Mouse (Mus musculus): ENCODE results near the gene Tcf20. TPM values are rescaled to one million over a fixed set of nuclear protein-coding genes. Genes with fewer than 3 reads are reported as not detected.
A peak's percentile ranks its signal among the peaks of the same experiment; 100 is the strongest.

The Tcf20 gene
- 9.1 and 14.8 TPM in 2 replicates for polyA plus RNA-seq (2012; rRNA removed)

- 2% methylated on average over 20 of the region's 20 CpGs for WGBS
- DNase-seq (ENCODE audit: low read depth, low spot score), result peak; percentile 45
These were observed at the start of gene Tcf20 for GRCm38 (mm10) chr15:82987732-82988112. Gene Tcf20, minus strand, starts transcription at chr15:82987872.

DNA sequence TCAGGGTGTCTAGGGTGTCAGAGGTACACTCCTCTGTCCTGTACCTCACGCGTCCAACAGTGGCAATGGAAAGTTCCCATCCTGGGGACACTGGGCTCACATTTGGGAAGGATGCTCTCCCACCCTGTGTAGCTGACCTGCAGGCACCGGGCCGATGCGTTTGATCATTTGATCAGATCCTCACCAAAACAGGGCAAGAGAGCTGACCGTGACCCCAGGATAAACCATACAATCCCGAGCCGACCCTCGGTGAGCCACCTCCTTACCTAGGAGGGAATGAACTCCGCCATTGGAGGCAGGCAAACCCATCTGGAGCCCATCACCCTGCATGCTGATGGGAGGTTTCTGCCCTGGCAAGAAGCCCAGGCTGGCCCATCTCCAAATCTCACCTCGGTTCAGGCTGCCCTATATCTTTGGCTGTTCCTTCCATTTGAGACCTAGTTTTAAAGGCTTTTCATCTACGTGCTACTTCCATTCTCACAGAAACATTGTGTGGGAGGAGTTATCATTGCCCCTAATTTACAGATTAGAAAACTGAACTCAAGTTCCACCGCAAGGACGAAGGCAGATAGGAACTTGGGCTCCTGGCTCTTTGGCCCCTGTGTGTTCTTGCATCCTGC is 49.3 kb upstream of the Tcf20 start:
- DNase-seq (ENCODE audit: low read depth, low spot score), result no peak
- WGBS, result 49% methylated on average over 14 of the region's 14 CpGs

GRCm38 (mm10) chr15:83036089-83036488 is 48.4 kb upstream of the Tcf20 start:
- 56% methylated on average over 7 of the region's 7 CpGs for WGBS
- DNase-seq (ENCODE audit: low read depth, low spot score), result no peak

DNA sequence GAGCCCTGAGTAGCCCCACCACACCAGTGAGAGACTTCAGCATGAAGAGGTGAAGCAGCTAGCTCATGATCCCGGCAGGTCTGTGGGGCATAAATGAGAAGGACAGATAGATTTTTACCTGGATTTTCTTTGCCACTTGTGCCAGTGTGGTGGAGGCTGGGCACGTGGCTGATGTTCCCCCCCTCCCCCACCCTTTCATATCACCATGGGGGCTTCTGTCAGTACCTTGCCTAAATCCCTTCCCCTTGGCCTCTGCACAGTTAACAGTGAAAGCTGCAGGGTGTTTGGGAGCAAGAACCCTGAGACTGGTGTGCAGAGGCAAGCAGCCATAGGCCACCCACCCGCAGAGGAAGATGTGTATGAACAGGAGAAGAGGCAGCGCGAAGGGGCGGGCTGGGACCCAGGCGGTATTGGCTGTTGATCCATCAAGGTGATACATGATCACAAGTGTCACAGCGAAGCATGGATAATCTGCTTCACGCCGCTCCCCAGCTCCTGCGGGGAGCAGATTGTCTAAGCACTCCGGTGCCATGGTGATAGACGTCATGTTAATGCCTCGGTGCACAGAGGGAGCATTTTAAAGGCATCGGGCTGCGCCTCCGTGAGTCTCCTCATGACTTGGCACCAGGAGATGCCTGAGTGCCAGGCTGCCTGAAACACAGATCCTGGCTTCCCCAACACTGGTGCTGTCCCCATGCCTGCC is 46.8 kb upstream of the Tcf20 start:
- whole genome bisulfite sequencing, result 48% methylated on average over 17 of the region's 17 CpGs
- no peak for DNase-seq (ENCODE audit: low read depth, low spot score)

DNA sequence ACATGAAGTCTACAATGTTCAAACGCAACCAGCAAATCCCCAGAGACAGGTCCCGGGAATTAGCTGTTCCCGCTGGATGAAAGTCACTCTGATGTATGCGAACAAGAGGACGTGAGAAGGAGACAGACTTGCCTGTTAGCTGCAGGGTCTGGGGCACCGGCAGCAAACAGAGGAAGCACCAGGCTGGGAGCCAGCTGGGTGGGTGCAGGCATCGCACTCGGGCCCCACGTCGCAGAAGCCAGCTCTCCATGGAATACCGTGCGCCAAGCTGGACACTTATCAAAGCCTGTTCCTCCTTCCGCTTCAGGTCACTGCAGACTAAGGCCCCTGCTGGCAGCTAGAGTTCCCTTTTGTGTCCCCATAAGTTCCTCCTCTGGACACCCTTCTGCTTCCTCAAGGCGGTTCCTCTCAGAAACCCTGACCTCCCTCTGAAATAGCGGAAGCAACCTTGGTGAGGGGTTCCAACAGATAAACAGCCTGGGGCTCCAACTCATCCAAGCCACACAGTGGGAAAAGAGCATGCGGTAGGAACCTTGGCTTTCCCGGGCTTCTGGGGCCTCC is 45.4 kb upstream of the Tcf20 start, which contains the start of gene Nfam1:
Gene Nfam1 (minus strand): TSS at position 326 of the 561 bp plus-strand sequence.
- no peak for DNase-seq (ENCODE audit: low read depth, low spot score)
- 68% methylated on average over 17 of the region's 17 CpGs for WGBS

- no peak for DNase-seq (ENCODE audit: low read depth, low spot score)
- WGBS, result 63% methylated on average over 4 of the region's 4 CpGs
These were observed 43.2 kb upstream of the Tcf20 start for GRCm38 (mm10) chr15:83030884-83031283.

DNA sequence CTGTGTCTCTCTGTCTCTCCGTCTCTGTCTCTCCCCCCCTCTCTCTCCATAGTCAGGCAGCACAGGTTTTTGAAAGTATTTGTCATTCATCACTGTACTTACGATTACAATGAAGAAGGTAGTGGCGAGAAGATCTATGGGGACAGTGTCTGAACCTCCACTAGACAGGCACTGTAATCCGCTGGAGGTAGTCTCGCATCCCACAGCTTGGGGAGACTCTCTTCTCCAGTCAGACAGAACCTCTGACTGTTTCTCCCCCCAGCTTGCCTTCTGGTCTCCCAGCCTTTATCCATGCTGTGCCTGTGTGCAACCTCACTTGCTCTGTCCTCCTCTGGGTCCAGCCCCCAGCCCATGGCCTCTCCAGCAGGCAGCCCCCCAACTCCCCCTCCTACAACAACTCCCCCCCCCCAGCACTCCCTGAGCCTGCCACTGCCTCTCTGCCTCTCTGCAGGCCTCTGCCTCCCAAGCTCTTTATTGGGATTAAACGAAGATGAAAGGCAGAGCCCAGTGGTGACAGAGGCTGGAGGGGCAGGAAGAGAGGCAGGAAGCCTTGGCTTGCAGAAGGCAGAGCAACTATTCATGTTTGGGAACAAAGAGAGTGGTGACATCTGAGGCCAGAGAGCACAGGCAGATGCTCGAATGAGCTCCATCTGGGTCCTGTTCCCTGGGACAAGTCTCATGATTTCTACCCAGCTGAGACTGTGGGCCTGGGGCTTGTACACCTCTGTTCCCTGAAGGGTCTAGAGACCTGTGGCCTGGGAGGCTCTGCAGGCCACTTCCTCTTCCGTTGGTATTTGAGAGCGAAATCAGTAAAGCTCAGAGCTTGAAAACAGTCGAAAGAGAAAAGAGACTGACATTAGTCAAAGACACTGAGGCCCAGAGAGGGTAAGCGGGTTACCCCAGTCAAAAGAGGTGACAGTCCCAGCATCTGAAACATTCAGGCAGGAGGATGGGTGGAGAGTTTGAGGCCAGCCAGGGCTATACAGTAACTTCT is 42.4 kb upstream of the Tcf20 start:
- no peak for DNase-seq (ENCODE audit: low read depth, low spot score)
- WGBS, result 78% methylated on average over 11 of the region's 11 CpGs

DNA sequence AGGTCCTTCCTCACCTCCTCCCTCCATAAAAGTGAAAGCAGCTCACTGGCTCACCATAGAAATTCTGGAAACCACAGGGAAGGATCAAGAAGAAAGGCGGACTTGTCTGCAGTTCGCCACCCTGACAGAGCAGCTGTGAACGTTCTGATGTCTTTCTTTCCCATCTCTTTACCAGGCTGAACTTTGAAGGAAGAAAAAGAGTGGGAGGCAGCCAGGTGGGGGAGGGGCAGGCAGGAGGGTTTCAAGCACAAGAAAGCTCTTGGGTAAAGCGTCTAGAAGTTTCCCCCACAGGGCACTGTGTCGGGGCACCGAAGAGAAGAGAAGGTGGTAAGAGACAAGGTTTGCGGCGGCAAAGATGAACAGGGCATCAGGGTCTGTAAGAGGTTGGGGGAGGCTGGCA is 38.5 kb upstream of the Tcf20 start:
- 64% methylated on average over 8 of the region's 8 CpGs for WGBS
- no peak for DNase-seq (ENCODE audit: low read depth, low spot score)

- peak; percentile 50 for DNase-seq (ENCODE audit: low read depth, low spot score)
- WGBS, result 17% methylated on average over 25 of the region's 25 CpGs
These were observed 37.5 kb upstream of the Tcf20 start for GRCm38 (mm10) chr15:83025041-83025760.

- 80% methylated on average over 8 of the region's 8 CpGs for WGBS
- DNase-seq (ENCODE audit: low read depth, low spot score), result no peak
These were observed 35.3 kb upstream of the Tcf20 start for GRCm38 (mm10) chr15:83022947-83023346.

- 75% methylated on average over 15 of the region's 15 CpGs for WGBS
- no peak for DNase-seq (ENCODE audit: low read depth, low spot score)
These were observed 23.5 kb upstream of the Tcf20 start for GRCm38 (mm10) chr15:83010990-83011664.

GRCm38 (mm10) chr15:83010423-83010822 is 22.8 kb upstream of the Tcf20 start:
- DNase-seq (ENCODE audit: low read depth, low spot score), result no peak
- 83% methylated on average over 8 of the region's 8 CpGs for WGBS

- DNase-seq (ENCODE audit: low read depth, low spot score), result no peak
- 59% methylated on average over 6 of the region's 6 CpGs for WGBS
These were observed 21.9 kb upstream of the Tcf20 start for GRCm38 (mm10) chr15:83009532-83009931.

DNA sequence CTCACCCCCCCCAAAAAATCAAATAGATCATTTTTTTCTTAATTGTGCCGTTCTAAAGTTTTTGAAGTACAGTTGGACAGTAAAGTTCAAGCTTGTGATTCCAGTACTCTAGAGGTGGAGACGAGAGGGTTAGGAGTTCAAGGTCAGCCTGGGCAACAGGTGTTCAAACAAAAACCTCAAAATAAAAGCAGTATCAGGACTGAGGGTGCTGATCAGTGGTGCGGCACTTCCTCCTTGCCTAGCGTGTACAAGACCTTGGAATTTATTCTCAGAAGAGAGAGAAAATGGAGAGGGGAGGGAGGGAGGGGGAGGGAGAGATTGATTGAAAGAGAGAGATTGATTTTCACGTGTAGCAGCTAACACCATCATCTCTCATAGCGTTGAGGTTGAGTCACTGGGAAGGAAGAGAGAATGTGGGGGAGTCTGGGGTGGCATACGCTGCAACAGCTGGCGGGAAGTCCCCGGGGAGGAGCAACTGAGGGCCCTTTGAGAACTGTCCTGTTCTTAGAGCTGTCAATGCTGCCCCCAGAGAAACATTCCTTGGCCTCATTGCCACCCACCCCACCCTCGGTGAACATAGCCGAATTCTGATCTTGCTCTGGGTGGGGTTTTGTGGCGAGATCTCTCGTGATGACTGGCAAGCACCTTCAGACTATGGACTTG is 21.2 kb upstream of the Tcf20 start:
- no peak for DNase-seq (ENCODE audit: low read depth, low spot score)

GRCm38 (mm10) chr15:83007346-83007920 is 19.8 kb upstream of the Tcf20 start:
- no peak for DNase-seq (ENCODE audit: low read depth, low spot score)
- 45% methylated on average over 15 of the region's 15 CpGs for WGBS

More for the DNA sequence above, 21.2 kb upstream of the Tcf20 start:
- 49% methylated on average over 13 of the region's 13 CpGs for whole genome bisulfite sequencing

DNA sequence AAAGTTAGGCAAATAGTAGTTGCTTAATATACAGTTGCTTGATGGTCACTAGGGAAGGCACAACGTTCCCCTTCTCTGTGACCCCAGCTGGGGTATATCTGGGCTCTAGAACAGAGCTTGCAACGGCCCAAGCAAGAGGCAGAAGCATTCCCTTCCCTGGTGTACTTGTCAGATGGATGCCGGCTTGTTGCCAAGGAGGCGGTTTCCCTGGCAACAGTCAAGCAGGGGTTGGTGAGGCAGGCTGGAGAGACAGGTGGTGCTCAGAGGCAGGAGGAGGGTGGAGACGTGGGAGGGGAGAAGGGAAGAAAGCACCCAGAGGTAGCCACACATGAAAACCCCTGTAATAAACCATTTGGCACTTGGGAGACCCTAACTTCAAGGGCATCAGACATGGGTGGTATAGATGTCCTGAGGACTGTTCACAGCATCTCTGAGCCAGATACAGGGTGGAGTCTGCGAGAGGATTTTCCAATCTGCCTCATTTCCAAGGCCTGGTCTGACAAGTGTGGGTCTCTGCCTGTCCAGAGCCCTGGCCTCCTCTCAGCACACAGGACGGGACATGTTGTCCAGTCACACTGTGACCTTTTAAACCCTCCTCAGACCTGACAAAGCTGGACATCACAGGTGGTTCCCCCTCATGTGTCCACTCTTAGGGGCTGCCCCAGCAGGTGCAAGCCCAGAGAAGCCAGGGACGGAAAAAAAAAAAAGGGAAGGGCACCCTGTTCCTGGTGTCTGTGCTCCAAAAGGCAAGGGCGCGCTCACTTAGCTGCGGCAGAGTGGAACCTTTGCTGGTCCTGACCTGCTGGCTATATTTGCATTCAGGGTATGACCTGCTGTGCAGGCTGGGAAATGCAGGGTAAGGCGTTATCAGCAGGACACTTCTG is 15.2 kb upstream of the Tcf20 start:
- no peak for DNase-seq (ENCODE audit: low read depth, low spot score)
- WGBS, result 63% methylated on average over 12 of the region's 12 CpGs

GRCm38 (mm10) chr15:82998811-82999221 is 11.1 kb upstream of the Tcf20 start:
- 84% methylated on average over 6 of the region's 6 CpGs for WGBS
- no peak for DNase-seq (ENCODE audit: low read depth, low spot score)
